Mouse (Mus musculus) limb, embryonic 14.5 days (tissue): Measurements from ENCODE around the gene Lrmda. TPM values are rescaled to one million over a fixed set of nuclear protein-coding genes. Genes with fewer than 3 reads are reported as not detected.
A peak's percentile ranks its signal among the peaks of the same experiment; 100 is the strongest.

Experiments
- ATAC-seq: fragments of 200-750 bp; cut with Nextera tagmentation; 2 replicates; pipeline ENCODE4 v1.8.0; 2017; ENCODE audit warnings: low read depth, moderate number of reproducible peaks, moderate TSS enrichment; ENCODE audit not compliant: low FRiP score
- DNase-seq: peaks from one replicate; pipeline ENCODE4 v3.0.0-alpha.2; 2015; ENCODE audit warnings: low spot score
- H3K27ac ChIP-seq: fragments of 300-500 bp; sonication (generic); replicated peaks from 2 replicates; pipeline ENCODE4 v1.5.1; 2014; ENCODE audit warnings: low read depth, mild to moderate bottlenecking, low read length, moderate library complexity, mixed read lengths
- H3K27me3 ChIP-seq: fragments of 300-500 bp; sonication (generic); 2 replicates; pipeline ENCODE4 v1.6.1; 2014; ENCODE audit warnings: low read length, mixed read lengths; ENCODE audit not compliant: control insufficient read depth, insufficient read depth
- H3K36me3 ChIP-seq: fragments of 300-500 bp; sonication (generic); 2 replicates; pipeline ENCODE4 v1.6.1; 2014; ENCODE audit warnings: mild to moderate bottlenecking, low read length, moderate library complexity, mixed read lengths; ENCODE audit not compliant: control insufficient read depth, insufficient read depth
- H3K4me1 ChIP-seq: fragments of 300-500 bp; sonication (generic); 2 replicates; pipeline ENCODE4 v1.6.1; 2014; ENCODE audit warnings: antibody characterized with exemption, low read length, mixed read lengths; ENCODE audit not compliant: control insufficient read depth, insufficient read depth
- H3K4me2 ChIP-seq: fragments of 300-500 bp; sonication (generic); replicated peaks from 2 replicates; pipeline ENCODE4 v1.6.1; 2014; ENCODE audit warnings: low read depth, mild to moderate bottlenecking, low read length, moderate library complexity; ENCODE audit not compliant: severe bottlenecking
- H3K4me3 ChIP-seq: fragments of 300-500 bp; sonication (generic); replicated peaks from 2 replicates; pipeline ENCODE4 v1.5.1; 2014; ENCODE audit warnings: low read length
- H3K9ac ChIP-seq: fragments of 300-500 bp; sonication (generic); 2 replicates; pipeline ENCODE4 v1.6.1; 2014; ENCODE audit warnings: mild to moderate bottlenecking, low read depth, low read length, moderate library complexity; ENCODE audit not compliant: severe bottlenecking
- H3K9me3 ChIP-seq: fragments of 300-500 bp; sonication (generic); 2 replicates; pipeline ENCODE4 v1.6.1; 2016; ENCODE audit warnings: low read length; ENCODE audit not compliant: control insufficient read depth
- POLR2A ChIP-seq: fragments of 200-500 bp; IDR thresholded peaks from 2 replicates; pipeline ENCODE4 v1.8.0; 2012; ENCODE audit warnings: inconsistent platforms, mild to moderate bottlenecking, moderate library complexity, borderline replicate concordance; ENCODE audit not compliant: insufficient read depth, insufficient read length; ENCODE audit errors: extremely low read depth
- WGBS: fragments of 180-500 bp; shearing (Covaris S2); extraction: QIAGEN DNeasy Blood & Tissue Kit; methylation state at CpG from one replicate; pipeline ENCODE4 v1.1.7; 2014; 5-methylcytosine and 5-hydroxymethylcytosine counted together
- polyA plus RNA-seq, 2 experiments: library from polyadenylated mRNA; depleted of rRNA in 1 of 2; stranded (reverse) in 1 of 2; unstranded in 1 of 2; fragments of >200 nt; fragmentation: Nextera tagmentation in 1 of 2; extraction: Ambion mirVana in 1 of 2; gene quantifications; 2 replicates each; pipeline versions ENCODE4 v1.2.1 to v1.2.3; 2012 to 2014

Gene Lrmda
- polyA plus RNA-seq, 2 experiments, result 0.08 to 0.72 TPM

GRCm38 (mm10) chr14:22929585-22929984 lies 910.1 kb downstream of the Lrmda start:
- H3K4me1 ChIP-seq, result peaks cover 17% of the 10 kb centered on the region
- DNase-seq, result peak; percentile 84
- no peak overlapping the region for H3K4me2 ChIP-seq
- no peak overlapping the region for H3K9ac ChIP-seq
- peak; percentile 74 for ATAC-seq
- H3K4me3 ChIP-seq, result no peak overlapping the region
- TF ChIP-seq POLR2A, result no peak
- H3K9me3 ChIP-seq, result no peaks in the 10 kb centered on the region
- no peaks in the 10 kb centered on the region for H3K27me3 ChIP-seq
- H3K27ac ChIP-seq, result no peak overlapping the region
- H3K36me3 ChIP-seq, result no peaks in the 10 kb centered on the region
- 60% methylated on average over 2 of the region's 2 CpGs for WGBS

GRCm38 (mm10) chr14:22930488-22931046 lies 911.1 kb downstream of the Lrmda start:
- H3K36me3 ChIP-seq, result no peaks in the 10 kb centered on the region
- H3K27me3 ChIP-seq, result no peaks in the 10 kb centered on the region
- no peaks in the 10 kb centered on the region for H3K9me3 ChIP-seq
- TF ChIP-seq POLR2A, result no peak
- WGBS, result 84% methylated on average over 9 of the region's 9 CpGs
- no peak overlapping the region for H3K9ac ChIP-seq
- H3K4me3 ChIP-seq, result no peak overlapping the region
- H3K4me1 ChIP-seq, result peaks cover 17% of the 10 kb centered on the region
- ATAC-seq, result no peak
- no peak for DNase-seq
- no peak overlapping the region for H3K27ac ChIP-seq
- H3K4me2 ChIP-seq, result no peak overlapping the region

DNA sequence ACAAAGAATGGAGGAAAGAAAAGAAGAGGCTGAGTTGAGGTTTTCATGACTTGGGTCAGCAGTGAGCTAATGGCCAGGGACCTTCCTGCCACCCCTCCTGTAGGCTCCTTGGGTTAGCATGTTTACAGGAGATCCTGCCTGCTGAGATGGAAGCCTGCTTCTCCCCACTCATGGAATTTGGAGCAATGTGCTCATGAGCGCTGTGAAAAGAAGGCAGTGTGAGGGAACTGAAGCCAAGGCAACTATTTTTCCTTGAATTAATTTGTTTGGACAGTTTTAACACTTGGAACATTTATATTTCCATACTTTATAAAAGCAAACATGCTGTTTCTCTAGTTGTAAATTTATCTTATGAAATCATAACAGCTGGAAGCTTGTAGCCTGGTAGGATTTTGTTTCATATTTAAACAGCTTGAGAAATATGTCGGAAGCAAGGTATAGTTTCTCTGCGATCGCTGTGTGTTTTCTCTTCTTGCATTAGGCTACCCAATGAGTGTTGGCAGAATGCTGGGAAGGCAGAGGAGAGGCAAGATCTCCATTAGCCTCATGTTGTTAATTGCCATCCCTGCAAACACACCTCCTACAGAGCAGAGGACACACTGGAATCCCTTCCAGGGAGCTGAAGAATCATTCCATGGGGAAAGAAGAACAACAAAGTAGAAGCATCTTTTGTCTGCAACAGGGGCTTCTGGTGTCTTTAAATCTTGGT lies 911.8 kb downstream of the Lrmda start:
- 63% methylated on average over 4 of the region's 4 CpGs for WGBS
- Histone ChIP-seq H3K36me3 (no peaks in the 10 kb centered on the region), H3K27ac (no peak overlapping the region), H3K9me3 (no peaks in the 10 kb centered on the region), H3K27me3 (no peaks in the 10 kb centered on the region), H3K4me2 (no peak overlapping the region), H3K4me3 (no peak overlapping the region), H3K9ac (no peak overlapping the region), H3K4me1 (peaks cover 17% of the 10 kb centered on the region)
- DNase-seq, result peak; percentile 52
- ATAC-seq, result no peak
- no peak for TF ChIP-seq POLR2A

DNA sequence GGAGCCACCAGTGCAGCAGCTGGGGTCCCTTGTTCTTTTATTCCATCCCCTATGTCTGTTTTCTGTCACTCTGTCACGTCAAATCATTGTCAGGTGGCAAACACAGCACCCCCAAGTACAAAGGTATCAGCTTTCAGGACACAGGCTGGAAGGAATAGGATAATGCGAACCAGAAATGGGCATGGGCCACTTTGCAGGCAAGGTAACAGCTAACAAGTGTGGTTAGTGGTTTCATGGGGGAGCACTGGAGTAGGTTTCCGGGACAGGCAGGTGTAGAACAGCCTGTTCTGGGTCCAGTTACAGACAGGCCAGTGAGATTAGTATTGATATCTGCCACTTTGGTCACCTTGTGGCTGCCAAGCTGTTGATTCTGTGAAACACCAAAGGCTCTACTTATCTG lies 917.2 kb downstream of the Lrmda start:
- WGBS, result 24% methylated on average over 3 of the region's 3 CpGs
- Histone ChIP-seq H3K4me2 (no peak overlapping the region), H3K9me3 (no peaks in the 10 kb centered on the region), H3K4me1 (no peaks in the 10 kb centered on the region), H3K36me3 (no peaks in the 10 kb centered on the region), H3K9ac (no peak overlapping the region), H3K4me3 (no peak overlapping the region), H3K27ac (no peak overlapping the region), H3K27me3 (no peaks in the 10 kb centered on the region)
- ATAC-seq (no peak), DNase-seq (no peak)
- TF ChIP-seq POLR2A, result no peak

GRCm38 (mm10) chr14:22940576-22940975 lies 921.1 kb downstream of the Lrmda start:
- no peak for DNase-seq
- no peak for TF ChIP-seq POLR2A
- no peak overlapping the region for H3K27ac ChIP-seq

More at GRCm38 (mm10) chr14:22940576-22940975, 921.1 kb downstream of the Lrmda start:
- Histone ChIP-seq H3K4me2 (no peak overlapping the region), H3K36me3 (no peaks in the 10 kb centered on the region), H3K4me3 (no peak overlapping the region), H3K4me1 (no peaks in the 10 kb centered on the region), H3K27me3 (no peaks in the 10 kb centered on the region), H3K9me3 (no peaks in the 10 kb centered on the region), H3K9ac (no peak overlapping the region)
- WGBS, result 54% methylated on average over 2 of the region's 2 CpGs
- ATAC-seq, result no peak
